Mouse (Mus musculus): ENCODE results near the gene Ebp.

DNA sequence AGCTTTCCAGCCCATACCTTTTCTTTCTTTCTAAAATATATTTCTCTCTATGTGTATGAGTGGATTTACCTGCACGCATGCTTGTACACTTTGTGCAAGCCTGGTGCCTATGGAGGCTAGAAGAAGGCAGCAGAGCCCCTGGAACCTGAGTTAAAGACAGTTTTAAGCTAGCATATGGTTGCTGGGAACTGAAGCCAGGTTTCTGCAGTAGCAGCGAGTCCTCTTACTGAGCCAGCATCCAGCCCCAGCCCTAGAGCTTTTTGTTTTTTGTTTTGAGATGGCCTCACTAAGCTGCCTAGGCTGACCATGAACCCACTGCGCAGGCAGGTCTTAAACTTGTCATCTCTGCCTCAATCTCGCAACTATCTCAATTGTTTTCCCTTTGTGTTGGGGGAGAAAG is 28.8 kb downstream of the Ebp start:
- TF ChIP-seq EP300 (IDR thresholded peaks at IDR 0.05; ENCODE audit: low read depth) (no peak), CTCF (IDR thresholded peaks at IDR 0.05; ENCODE audit: low read depth) (no peak)
